Mouse (Mus musculus): ENCODE results near the gene Vmn1r85.
"Not testable (repeated sequence)": the region's sequence is repeated elsewhere in the genome, so short reads cannot be mapped to it uniquely, and the experiment has no call there.

The Vmn1r85 gene

GRCm38 (mm10) chr7:13095073-13095472 is at the start of gene Vmn1r85:
TSS of gene Vmn1r85 (minus strand) at chr7:13095173.
- no peak for DNase-seq (ENCODE audit: low spot score in 2 of 2)

- no peak for DNase-seq (ENCODE audit: low spot score in 2 of 2)
Observed at GRCm38 (mm10) chr7:13140057-13140456, 45.1 kb upstream of the Vmn1r85 start, which contains the start of gene Vmn1r87. TSS of gene Vmn1r87 (minus strand) at chr7:13140157.

GRCm38 (mm10) chr7:13137340-13137739 is 42.4 kb upstream of the Vmn1r85 start:
- DNase-seq (ENCODE audit: low spot score in 2 of 2): no peak

- DNase-seq (ENCODE audit: low spot score in 2 of 2): no peak
Observed at GRCm38 (mm10) chr7:13131856-13132255, 36.9 kb upstream of the Vmn1r85 start.

GRCm38 (mm10) chr7:13123554-13124153 is 28.7 kb upstream of the Vmn1r85 start:
- DNase-seq (ENCODE audit: low spot score in 2 of 2): peak in 1 of 2 experiments; percentile 15

GRCm38 (mm10) chr7:13119817-13120216 is 24.8 kb upstream of the Vmn1r85 start, which contains the start of gene Vmn1r86:
TSS of gene Vmn1r86 (minus strand) at chr7:13119917.
- no peak for DNase-seq (ENCODE audit: low spot score in 2 of 2)

- no peak for DNase-seq (ENCODE audit: low spot score in 2 of 2)
Observed at GRCm38 (mm10) chr7:13072293-13072692, 22.7 kb downstream of the Vmn1r85 start.

- not testable (repeated sequence) for DNase-seq (ENCODE audit: low spot score in 2 of 2)
Observed at GRCm38 (mm10) chr7:13063399-13063798, 31.6 kb downstream of the Vmn1r85 start.

GRCm38 (mm10) chr7:13059536-13059935 is 35.4 kb downstream of the Vmn1r85 start:
- no peak for DNase-seq (ENCODE audit: low spot score in 2 of 2)

- no peak for DNase-seq (ENCODE audit: low spot score in 2 of 2)
Observed at GRCm38 (mm10) chr7:13056913-13057700, 37.9 kb downstream of the Vmn1r85 start.

GRCm38 (mm10) chr7:13054287-13055010 is 40.5 kb downstream of the Vmn1r85 start, which contains the start of gene Mzf1:
TSS of gene Mzf1 (minus strand) at chr7:13054764.
- peak; percentile 93 to 94 for DNase-seq (ENCODE audit: low spot score in 2 of 2)

GRCm38 (mm10) chr7:13053961-13054286 is 41.0 kb downstream of the Vmn1r85 start:
- DNase-seq (ENCODE audit: low spot score in 2 of 2): no peak

- no peak for DNase-seq (ENCODE audit: low spot score in 2 of 2)
Observed at GRCm38 (mm10) chr7:13053501-13053900, 41.5 kb downstream of the Vmn1r85 start.

- no peak for DNase-seq (ENCODE audit: low spot score in 2 of 2)
Observed at GRCm38 (mm10) chr7:13053001-13053400, 42.0 kb downstream of the Vmn1r85 start.

GRCm38 (mm10) chr7:13046084-13046483 is 48.9 kb downstream of the Vmn1r85 start:
- peak in 1 of 2 experiments; percentile 63 for DNase-seq (ENCODE audit: low spot score in 2 of 2)

- DNase-seq (ENCODE audit: low spot score in 2 of 2): no peak
Observed at GRCm38 (mm10) chr7:13044254-13044625, 50.7 kb downstream of the Vmn1r85 start.

GRCm38 (mm10) chr7:13043445-13044253 is 51.3 kb downstream of the Vmn1r85 start:
- no peak for DNase-seq (ENCODE audit: low spot score in 2 of 2)

- DNase-seq (ENCODE audit: low spot score in 2 of 2): no peak
Observed at GRCm38 (mm10) chr7:13043120-13043444, 51.9 kb downstream of the Vmn1r85 start.

- no peak for DNase-seq (ENCODE audit: low spot score in 2 of 2)
Observed at GRCm38 (mm10) chr7:13042511-13042910, 52.5 kb downstream of the Vmn1r85 start.

- no peak for DNase-seq (ENCODE audit: low spot score in 2 of 2)
Observed at GRCm38 (mm10) chr7:13041256-13041655, 53.7 kb downstream of the Vmn1r85 start.

GRCm38 (mm10) chr7:13039181-13039580 is 55.8 kb downstream of the Vmn1r85 start:
- DNase-seq (ENCODE audit: low spot score in 2 of 2): no peak
